ENCODE assay signal across 8 mouse cellular contexts in genomic region chr4:57670813-57671469, GRCm38 (mm10). TPM values are rescaled to one million over a fixed set of nuclear protein-coding genes. Genes with fewer than 3 reads are reported as not detected.
A peak's percentile ranks its signal among the peaks of the same experiment; 100 is the strongest.
DNase-seq lines count a peak whose midpoint lies in the region; ATAC-seq and TF ChIP-seq lines count a peak whose summit lies in the region.

No protein-coding gene starts in this region.

- H3K4me3 ChIP-seq in kidney, embryonic 16.5 days (ENCODE audit: low read length) = no peak overlapping the region
- H3K4me3 ChIP-seq in heart, embryonic 10.5 days = no peak overlapping the region
- H3K4me3 ChIP-seq in limb, embryonic 14.5 days (replicated peaks; ENCODE audit: low read length) = no peak overlapping the region
- H3K4me3 ChIP-seq in neural tube, embryonic 15.5 days (replicated peaks) = no peak overlapping the region

- no peaks in the 10 kb centered on the region for H3K36me3 ChIP-seq in kidney, embryonic 16.5 days (ENCODE audit: insufficient read depth, low read length)
- H3K36me3 ChIP-seq in heart, embryonic 10.5 days = peaks cover 8% of the 10 kb centered on the region; the same call in 1 of the 2 replicates
- H3K36me3 ChIP-seq in limb, embryonic 14.5 days (ENCODE audit: control insufficient read depth, insufficient read depth, low read length) = 0 out of 2 replicates have a peak, but pooled peaks cover 1% of the 10 kb centered on the region
- no peaks in the 10 kb centered on the region for H3K36me3 ChIP-seq in neural tube, embryonic 15.5 days

- H3K27ac ChIP-seq in kidney, embryonic 16.5 days (ENCODE audit: low read length) = no peak overlapping the region
- peak overlapping the region; percentile 48 for H3K27ac ChIP-seq in heart, embryonic 10.5 days
- no peak overlapping the region for H3K27ac ChIP-seq in limb, embryonic 14.5 days (replicated peaks; ENCODE audit: low read depth, low read length)
- H3K27ac ChIP-seq in neural tube, embryonic 15.5 days (replicated peaks) = no peak overlapping the region

- DNase-seq in kidney, adult 18-20 months = peak; percentile 17
- peak; percentile 72 for DNase-seq in NIH3T3 (ENCODE audit: low read depth)
- DNase-seq in heart, embryonic 10.5 days (ENCODE audit: low spot score) = peak; percentile 87
- peak; percentile 72 for DNase-seq in limb, embryonic 14.5 days (ENCODE audit: low spot score)
- no peak for DNase-seq in spleen, postnatal 10 days (ENCODE audit: low spot score in 2 of 2)
- no peak for DNase-seq in gastrocnemius, postnatal 10 days

- no peaks in the 10 kb centered on the region for H3K9me3 ChIP-seq in kidney, embryonic 16.5 days (ENCODE audit: low read length)
- no peaks in the 10 kb centered on the region for H3K9me3 ChIP-seq in heart, embryonic 10.5 days
- no peaks in the 10 kb centered on the region for H3K9me3 ChIP-seq in limb, embryonic 14.5 days (ENCODE audit: control insufficient read depth, low read length)
- no peaks in the 10 kb centered on the region for H3K9me3 ChIP-seq in neural tube, embryonic 15.5 days (replicated peaks)

- H3K27me3 ChIP-seq in kidney, embryonic 16.5 days (ENCODE audit: insufficient read depth, low read length) = no peaks in the 10 kb centered on the region
- no peaks in the 10 kb centered on the region for H3K27me3 ChIP-seq in heart, embryonic 10.5 days (ENCODE audit: insufficient read depth, poor library complexity, severe bottlenecking)
- H3K27me3 ChIP-seq in limb, embryonic 14.5 days (ENCODE audit: control insufficient read depth, insufficient read depth, low read length) = no peaks in the 10 kb centered on the region
- H3K27me3 ChIP-seq in neural tube, embryonic 15.5 days (replicated peaks) = no peaks in the 10 kb centered on the region

- H3K4me2 ChIP-seq in kidney, embryonic 16.5 days (replicated peaks; ENCODE audit: low read depth, low read length) = no peak overlapping the region
- H3K4me2 ChIP-seq in limb, embryonic 14.5 days (replicated peaks; ENCODE audit: low read depth, low read length, severe bottlenecking) = no peak overlapping the region
- H3K4me2 ChIP-seq in neural tube, embryonic 15.5 days = no peak overlapping the region

- H3K9ac ChIP-seq in kidney, embryonic 16.5 days (replicated peaks; ENCODE audit: low read length) = no peak overlapping the region
- no peak overlapping the region for H3K9ac ChIP-seq in limb, embryonic 14.5 days (ENCODE audit: low read depth, low read length, severe bottlenecking)
- no peak overlapping the region for H3K9ac ChIP-seq in neural tube, embryonic 15.5 days (replicated peaks)

- H3K4me1 ChIP-seq in kidney, embryonic 16.5 days (ENCODE audit: insufficient read depth, low read length) = peaks cover 20% of the 10 kb centered on the region
- peaks cover 66% of the 10 kb centered on the region for H3K4me1 ChIP-seq in heart, embryonic 10.5 days
- peaks cover 23% of the 10 kb centered on the region for H3K4me1 ChIP-seq in limb, embryonic 14.5 days (ENCODE audit: control insufficient read depth, insufficient read depth, low read length)
- peaks cover 18% of the 10 kb centered on the region for H3K4me1 ChIP-seq in neural tube, embryonic 15.5 days

- ATAC-seq in kidney, embryonic 16.5 days (ENCODE audit: low FRiP score, low TSS enrichment) = no peak
- ATAC-seq in limb, embryonic 14.5 days (ENCODE audit: low FRiP score, low read depth) = peak; percentile 46; the same call in 1 of the 2 replicates
- no peak for ATAC-seq in neural tube, embryonic 15.5 days (ENCODE audit: low FRiP score)

- no peak for TF ChIP-seq POLR2A in limb, embryonic 14.5 days (IDR thresholded peaks at IDR 0.05; ENCODE audit: borderline replicate concordance, extremely low read depth, insufficient read depth, insufficient read length)

- 54% methylated on average over 7 of the region's 7 CpGs for WGBS in kidney, embryonic 16.5 days
- 20% methylated on average over 7 of the region's 7 CpGs for WGBS in heart, embryonic 10.5 days
- 39% methylated on average over 7 of the region's 7 CpGs for WGBS in limb, embryonic 14.5 days
- 77% methylated on average over 7 of the region's 7 CpGs for WGBS in neural tube, embryonic 15.5 days

RNA-seq across cellular contexts. Expression of gene Akap2, which starts 46.5 kb away (rescaled TPM):
- polyA plus RNA-seq in kidney, embryonic 16.5 days (2015; fragmentation: Nextera tagmentation; extraction: Ambion mirVana) = 28.2 and 28.4 TPM in 2 replicates
- polyA plus RNA-seq in heart, embryonic 10.5 days (2016; fragmentation: Nextera tagmentation; extraction: Ambion mirVana) = 30.1 and 39.6 TPM in 2 replicates
- polyA plus RNA-seq in limb, embryonic 14.5 days (2012; rRNA removed) = 27.6 and 33.2 TPM in 2 replicates
- polyA plus RNA-seq in limb, embryonic 14.5 days (2014; fragmentation: Nextera tagmentation; extraction: Ambion mirVana) = 23.6 and 31.1 TPM in 2 replicates
- total RNA-seq in gastrocnemius, postnatal 10 days (2021) = 10 to 100 TPM; 35.9 to 43.1 TPM
- 11.0 and 19.4 TPM in 2 replicates for polyA plus RNA-seq in neural tube, embryonic 15.5 days (2015; fragmentation: Nextera tagmentation; extraction: Ambion mirVana)

Comparison
In these comparisons a context has a peak if more than half of its experiments do, and no peak if none do; other contexts are left out.
1. DNase-seq: peak in kidney, adult 18-20 months (single experiment), NIH3T3 (single experiment), heart, embryonic 10.5 days (single experiment) and limb, embryonic 14.5 days (single experiment); none in spleen, postnatal 10 days (0 of 2) and gastrocnemius, postnatal 10 days (single experiment).